Mouse (Mus musculus): ENCODE measurements around the gene Ip6k1.
"Not testable (repeated sequence)": the region's sequence is repeated elsewhere in the genome, so short reads cannot be mapped to it uniquely, and the experiment has no call there.

The Ip6k1 gene

GRCm38 (mm10) chr9:107982681-107983346 is 19.5 kb upstream of the Ip6k1 start, which contains the start of gene Gm20661:
Gm20661 (plus strand) TSS chr9:107983058.
- DNase-seq (ENCODE audit: low spot score) = peak; percentile 64

DNA sequence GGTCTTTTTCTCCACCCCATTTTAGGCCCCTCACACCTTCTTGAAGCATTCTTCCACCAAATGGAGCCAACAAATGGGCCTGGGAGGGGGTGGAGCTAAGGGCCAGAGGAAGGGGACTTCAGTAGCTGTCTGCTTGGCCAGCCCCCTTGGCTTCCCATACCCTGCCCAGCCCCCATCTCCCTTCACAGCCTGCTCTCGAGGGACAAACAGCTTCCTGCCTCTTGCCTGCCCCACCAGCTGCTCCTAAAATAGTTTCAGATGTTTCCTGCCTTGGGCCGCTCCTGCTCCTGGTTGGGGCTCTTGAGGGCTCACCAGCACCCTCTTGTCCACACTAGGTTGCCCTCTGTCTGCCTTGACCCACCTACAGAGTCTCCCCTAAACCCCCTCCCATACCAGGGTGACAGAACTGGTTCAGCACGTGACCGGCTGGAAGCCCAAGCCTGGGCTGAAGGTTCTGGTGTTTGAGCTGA is 18.8 kb upstream of the Ip6k1 start:
- DNase-seq (ENCODE audit: low spot score) = peak; percentile 64

- no peak for DNase-seq (ENCODE audit: low spot score)
These were observed 18.1 kb upstream of the Ip6k1 start for GRCm38 (mm10) chr9:107984052-107984753.

- DNase-seq (ENCODE audit: low spot score) = no peak
These were observed 17.6 kb upstream of the Ip6k1 start for GRCm38 (mm10) chr9:107984754-107985055.

DNA sequence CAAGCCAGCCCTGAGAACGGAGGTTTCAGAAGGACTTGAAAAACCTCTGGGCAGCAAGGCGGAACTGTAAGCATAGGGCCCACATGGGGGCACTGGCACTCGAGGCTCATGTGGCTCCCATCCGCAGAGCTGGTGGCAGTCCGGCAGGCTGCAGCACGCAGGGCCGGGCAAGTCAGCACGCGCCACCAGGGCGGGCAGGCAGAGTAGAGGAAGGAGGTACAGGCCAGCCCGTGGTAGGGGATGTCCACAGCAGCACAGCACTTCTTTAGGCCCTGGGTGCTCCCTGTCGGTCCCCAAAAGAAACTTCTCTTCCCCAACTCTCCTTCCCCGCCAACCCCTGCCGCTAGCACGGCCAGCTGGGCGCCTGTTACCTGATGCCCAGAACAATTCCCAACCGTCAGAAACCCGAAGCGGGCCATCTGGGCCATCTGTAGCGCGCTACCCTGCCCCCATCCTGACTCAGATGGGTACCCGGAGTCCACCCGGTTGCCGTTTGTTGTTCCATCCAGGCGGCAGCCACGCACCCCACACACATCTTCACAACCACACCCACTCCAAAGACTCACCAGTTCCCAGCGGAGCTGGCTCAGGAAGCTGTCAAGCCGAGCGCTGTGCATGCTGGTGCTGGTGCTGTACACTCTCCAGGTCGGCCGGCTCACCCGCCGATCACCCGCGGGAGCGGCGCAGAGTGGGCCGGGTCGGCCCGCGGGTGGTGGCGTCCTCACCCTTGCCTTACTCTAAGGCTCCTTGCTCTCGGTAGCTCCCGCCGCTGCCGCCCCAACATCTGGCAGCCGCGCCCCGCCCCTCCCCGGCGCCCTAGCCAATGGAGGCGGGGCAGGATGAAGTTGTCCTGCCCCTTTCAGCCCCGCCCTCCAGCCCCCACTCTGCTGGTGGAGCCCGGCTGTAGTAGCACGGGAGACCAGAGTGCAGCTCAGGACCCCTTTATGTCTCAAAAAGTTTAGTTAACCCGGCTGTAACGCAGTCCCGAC is 16.9 kb upstream of the Ip6k1 start, which contains the start of gene Inka1:
Inka1 (minus strand) TSS at position 749 of the 989 bp plus-strand sequence.
- DNase-seq (ENCODE audit: low spot score) = peak; percentile 90

DNA sequence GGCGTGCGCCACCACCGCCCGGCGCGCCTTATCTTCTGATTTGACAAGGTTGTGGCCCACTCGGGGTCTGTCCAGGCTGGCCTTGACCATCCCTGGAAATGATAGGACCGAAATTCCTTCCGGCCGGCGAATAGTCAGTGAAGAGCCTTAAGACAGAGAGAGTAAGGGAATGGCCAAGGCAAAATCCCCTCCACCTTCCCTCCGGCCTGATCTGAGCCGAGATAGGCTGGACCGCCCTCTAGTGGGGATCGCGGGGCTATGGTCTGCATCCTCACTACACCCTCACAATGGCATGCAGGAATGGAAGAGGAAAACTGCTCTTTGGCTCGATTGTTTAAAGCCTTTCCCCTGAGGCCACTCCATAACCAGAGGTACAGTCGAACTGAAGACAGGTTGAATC is 15.9 kb upstream of the Ip6k1 start:
- peak; percentile 83 for DNase-seq (ENCODE audit: low spot score)

- DNase-seq (ENCODE audit: low spot score) = no peak
These were observed 14.4 kb upstream of the Ip6k1 start for GRCm38 (mm10) chr9:107987950-107988349.

- no peak for DNase-seq (ENCODE audit: low spot score)
These were observed 10.1 kb upstream of the Ip6k1 start, which contains the start of gene Cdhr4 for GRCm38 (mm10) chr9:107992197-107992596. Cdhr4 (plus strand) TSS chr9:107992497.

GRCm38 (mm10) chr9:107993013-107993412 is 9.3 kb upstream of the Ip6k1 start:
- DNase-seq (ENCODE audit: low spot score) = no peak

GRCm38 (mm10) chr9:107994464-107994863 is 7.8 kb upstream of the Ip6k1 start:
- no peak for DNase-seq (ENCODE audit: low spot score)

GRCm38 (mm10) chr9:107995513-107995912 is 6.8 kb upstream of the Ip6k1 start:
- DNase-seq (ENCODE audit: low spot score) = no peak

GRCm38 (mm10) chr9:107996049-107996448 is 6.3 kb upstream of the Ip6k1 start, which contains the start of gene Gm20662:
Gm20662 (plus strand) TSS chr9:107996349.
- DNase-seq (ENCODE audit: low spot score) = no peak

- no peak for DNase-seq (ENCODE audit: low spot score)
These were observed 653 bp downstream of the Ip6k1 start for GRCm38 (mm10) chr9:108002778-108003530.

DNA sequence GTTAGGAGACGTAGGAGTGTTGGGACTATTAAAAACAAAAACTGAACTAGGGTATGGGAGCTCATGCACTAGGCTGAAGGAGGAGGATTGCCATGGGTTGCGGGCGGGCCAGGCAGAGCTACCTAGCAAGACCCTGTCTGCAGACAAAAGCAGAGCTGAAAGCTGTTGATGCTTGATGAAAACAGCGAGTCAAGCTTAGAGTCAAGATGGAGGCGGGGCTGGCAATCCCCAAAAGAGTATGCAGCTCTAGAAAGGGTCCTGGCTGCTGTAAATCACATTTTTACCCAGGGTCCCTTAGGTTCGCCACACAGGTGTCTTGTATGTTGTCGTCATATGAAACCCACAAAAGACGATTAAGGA is 1.2 kb downstream of the Ip6k1 start:
- DNase-seq (ENCODE audit: low spot score) = no peak

GRCm38 (mm10) chr9:108008041-108008440 is 5.7 kb downstream of the Ip6k1 start:
- no peak for DNase-seq (ENCODE audit: low spot score)

GRCm38 (mm10) chr9:108010385-108010784 is 8.1 kb downstream of the Ip6k1 start:
- no peak for DNase-seq (ENCODE audit: low spot score)

- DNase-seq (ENCODE audit: low spot score) = not testable (repeated sequence)
These were observed 11.3 kb downstream of the Ip6k1 start for GRCm38 (mm10) chr9:108013577-108013976.

GRCm38 (mm10) chr9:108017127-108017526 is 14.8 kb downstream of the Ip6k1 start:
- no peak for DNase-seq (ENCODE audit: low spot score)

DNA sequence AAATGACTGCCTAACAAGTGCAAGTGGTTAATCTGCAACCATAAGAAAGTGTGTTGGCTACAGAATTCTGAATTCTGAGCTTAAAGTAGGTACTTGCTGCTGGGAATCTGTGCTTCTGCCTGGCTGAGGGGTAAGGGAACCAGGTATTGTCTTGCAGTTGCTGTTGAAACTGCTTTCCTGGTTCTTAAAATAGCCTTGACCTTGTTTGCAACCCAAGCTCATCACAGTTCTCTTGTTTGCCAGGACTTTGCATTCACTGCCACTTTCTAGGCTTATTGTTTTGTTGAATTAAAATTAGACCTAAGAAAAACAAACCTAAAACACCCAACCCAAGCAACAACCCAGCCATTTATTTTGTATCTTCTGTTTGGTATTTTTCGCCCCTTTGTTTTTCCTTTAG is 18.4 kb downstream of the Ip6k1 start:
- DNase-seq (ENCODE audit: low spot score) = no peak

- DNase-seq (ENCODE audit: low spot score) = no peak
These were observed 20.9 kb downstream of the Ip6k1 start for GRCm38 (mm10) chr9:108023216-108023615.

GRCm38 (mm10) chr9:108026584-108026983 is 24.3 kb downstream of the Ip6k1 start:
- DNase-seq (ENCODE audit: low spot score) = no peak

- no peak for DNase-seq (ENCODE audit: low spot score)
These were observed 25.6 kb downstream of the Ip6k1 start for GRCm38 (mm10) chr9:108027867-108028266.

Data from urinary bladder, postnatal 14 days (tissue).